Mouse (Mus musculus): Measurements from ENCODE around the gene Senp2.

- no peak for TF ChIP-seq CTCF (IDR thresholded peaks at IDR 0.05; ENCODE audit: low read depth, low read length)
- no peak for TF ChIP-seq POLR2A (IDR thresholded peaks at IDR 0.05; ENCODE audit: insufficient read depth, low read length)
- TF ChIP-seq EP300 (IDR thresholded peaks at IDR 0.05; ENCODE audit: insufficient read depth, low read depth, low read length), result no peak
Observed at GRCm38 (mm10) chr16:21983581-21983980, 25.7 kb upstream of the Senp2 start.
